Mouse (Mus musculus): ENCODE data around the gene Dach2. TPM values are rescaled to one million over a fixed set of nuclear protein-coding genes. Genes with fewer than 3 reads are reported as not detected.

The Dach2 gene
- 0.34 TPM for polyA plus RNA-seq (2017; shearing (Covaris generic))

DNA sequence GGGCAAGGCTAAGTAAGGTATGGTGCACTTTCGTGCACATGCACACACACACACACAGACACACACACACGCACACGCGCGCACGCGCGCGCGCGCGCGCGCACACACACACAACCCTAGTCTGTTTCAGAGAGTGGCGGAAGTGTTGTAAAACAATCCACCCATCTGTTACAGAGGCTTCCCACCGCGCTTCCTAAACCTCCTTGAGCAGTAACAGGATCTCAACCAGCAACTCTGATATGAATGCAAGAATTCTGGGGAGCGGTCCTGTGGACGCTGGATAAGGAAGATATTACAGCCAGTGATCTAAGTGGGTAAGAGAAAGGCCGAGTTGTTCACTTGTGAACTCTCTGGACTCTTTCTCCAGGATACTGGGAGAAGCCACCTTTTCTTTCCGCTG lies at the start of gene Dach2:
TSS of gene Dach2 (plus strand) at position 107 of the 400 bp plus-strand sequence.

Other genes with a start within 250 kb of the Dach2 start
- gene Chm, start 112.0 kb upstream of the Dach2 start, polyA plus RNA-seq (2017; shearing (Covaris generic)), result 20.3 TPM